Mouse (Mus musculus) bone marrow, adult 2 months (tissue): ENCODE measurements around the gene Mybpc2.

Experiments used
- CTCF ChIP-seq: fragments of 200-500 bp; IDR thresholded peaks from 2 replicates; pipeline ENCODE4 v1.5.1; 2011; ENCODE audit warnings: low read length, control low read depth; ENCODE audit not compliant: control insufficient read depth, insufficient read depth
- POLR2A ChIP-seq: fragments of 200-500 bp; IDR thresholded peaks from 2 replicates; pipeline ENCODE4 v1.6.1; 2011; ENCODE audit warnings: low read depth, mild to moderate bottlenecking, control low read depth, low read length, borderline replicate concordance; ENCODE audit not compliant: control insufficient read depth

- no peak for TF ChIP-seq CTCF
- TF ChIP-seq POLR2A, result no peak
Observed at GRCm38 (mm10) chr7:44491391-44491790, 33.1 kb downstream of the Mybpc2 start.
